Mouse (Mus musculus) R1 (cell line): ENCODE results near the gene Olfr857.

Experiments
- DNase-seq: peaks from one replicate; pipeline ENCODE4 v3.0.0-alpha.2; 2018; ENCODE audit warnings: low read depth, low spot score

Olfr857 gene

GRCm38 (mm10) chr9:19709133-19709532, at the start of gene Olfr857:
TSS of gene Olfr857 (plus strand) at chr9:19709433.
- no peak for DNase-seq

- no peak for DNase-seq
These were observed 19.0 kb upstream of the Olfr857 start for GRCm38 (mm10) chr9:19690281-19690680.

- DNase-seq = no peak
These were observed 17.8 kb upstream of the Olfr857 start for GRCm38 (mm10) chr9:19691426-19691825.

- peak; percentile 64 for DNase-seq
These were observed 16.8 kb upstream of the Olfr857 start for GRCm38 (mm10) chr9:19692430-19692829.

GRCm38 (mm10) chr9:19694285-19694684, 14.9 kb upstream of the Olfr857 start:
- peak; percentile 95 for DNase-seq

GRCm38 (mm10) chr9:19694898-19695379, 14.3 kb upstream of the Olfr857 start:
- DNase-seq = peak; percentile 97

GRCm38 (mm10) chr9:19704546-19704945, 4.7 kb upstream of the Olfr857 start:
- peak; percentile 89 for DNase-seq
